Mouse (Mus musculus) erythroblast, embryonic 14.5 days (primary cell): ENCODE results near the gene Sgcb. TPM values are rescaled to one million over a fixed set of nuclear protein-coding genes. Genes with fewer than 3 reads are reported as not detected.
"Not testable (repeated sequence)": the region's sequence is repeated elsewhere in the genome, so short reads cannot be mapped to it uniquely, and the experiment has no call there.

Source experiments
- H3K27me3 ChIP-seq: 2 replicates; pipeline ENCODE4 v1.6.1; 2012; ENCODE audit warnings: inconsistent platforms; ENCODE audit not compliant: control insufficient read depth
- H3K36me3 ChIP-seq: 2 replicates; pipeline ENCODE4 v1.6.1; 2012; ENCODE audit warnings: mild to moderate bottlenecking, inconsistent platforms; ENCODE audit not compliant: control insufficient read depth
- H3K4me1 ChIP-seq: 2 replicates; pipeline ENCODE4 v1.6.1; 2012; ENCODE audit warnings: inconsistent platforms; ENCODE audit not compliant: control insufficient read depth
- H3K4me3 ChIP-seq: replicated peaks from 2 replicates; pipeline ENCODE3; 2012; ENCODE audit warnings: moderate library complexity, mild to moderate bottlenecking, inconsistent platforms
- H3K9me3 ChIP-seq: 2 replicates; pipeline ENCODE4 v1.6.1; 2012; ENCODE audit warnings: low read length, inconsistent platforms, mixed read lengths; ENCODE audit not compliant: control insufficient read depth
- GATA1 ChIP-seq: IDR thresholded peaks from 2 replicates; pipeline ENCODE4 v1.6.1; 2012; ENCODE audit warnings: low read length, inconsistent platforms, mixed read lengths
- TAL1 ChIP-seq: IDR thresholded peaks from 3 replicates; pipeline ENCODE4 v1.6.1; 2012; ENCODE audit warnings: low read length, inconsistent platforms, mixed read lengths
- polyA plus RNA-seq: library from polyadenylated mRNA; stranded (reverse); fragments of >175 nt; gene quantifications from 2 replicates; pipeline ENCODE4 v1.2.3, GENCODE M21; 2012

Gene Sgcb
- polyA plus RNA-seq, 1 experiment = not detected

- TF ChIP-seq TAL1 = no peak
- no peak for TF ChIP-seq GATA1
Measured at GRCm38 (mm10) chr5:73587119-73587518, 60.5 kb downstream of the Sgcb start.

DNA sequence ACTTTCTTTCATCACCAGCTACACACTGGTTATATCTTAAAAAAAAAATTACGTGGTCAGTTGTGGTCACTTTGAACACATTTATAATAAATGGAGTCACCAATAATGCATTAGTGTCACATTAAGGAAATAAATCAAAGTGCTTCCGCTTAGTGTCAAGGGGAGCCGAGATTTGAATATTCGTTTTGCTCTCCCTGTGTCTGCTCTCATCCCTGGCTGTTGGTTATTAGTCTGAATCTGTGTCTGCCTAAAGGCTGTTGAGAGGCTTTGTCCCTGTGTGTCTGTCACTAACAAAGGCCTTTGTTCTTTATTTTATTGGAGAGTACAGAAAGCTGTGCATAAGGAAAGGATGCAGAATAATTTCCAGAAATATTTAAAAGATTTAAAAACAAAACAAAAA, 61.0 kb downstream of the Sgcb start:
- H3K36me3 ChIP-seq = no peaks in the 10 kb centered on the region
- H3K9me3 ChIP-seq = no peaks in the 10 kb centered on the region
- TF ChIP-seq TAL1 = no peak
- no peak for TF ChIP-seq GATA1
- H3K27me3 ChIP-seq = no peaks in the 10 kb centered on the region
- H3K4me1 ChIP-seq = no peaks in the 10 kb centered on the region
- H3K4me3 ChIP-seq = no peak overlapping the region

More at GRCm38 (mm10) chr5:73587119-73587518, 60.5 kb downstream of the Sgcb start:
- Histone ChIP-seq H3K36me3 (no peaks in the 10 kb centered on the region), H3K4me3 (no peak overlapping the region), H3K4me1 (no peaks in the 10 kb centered on the region), H3K27me3 (no peaks in the 10 kb centered on the region), H3K9me3 (no peaks in the 10 kb centered on the region)

DNA sequence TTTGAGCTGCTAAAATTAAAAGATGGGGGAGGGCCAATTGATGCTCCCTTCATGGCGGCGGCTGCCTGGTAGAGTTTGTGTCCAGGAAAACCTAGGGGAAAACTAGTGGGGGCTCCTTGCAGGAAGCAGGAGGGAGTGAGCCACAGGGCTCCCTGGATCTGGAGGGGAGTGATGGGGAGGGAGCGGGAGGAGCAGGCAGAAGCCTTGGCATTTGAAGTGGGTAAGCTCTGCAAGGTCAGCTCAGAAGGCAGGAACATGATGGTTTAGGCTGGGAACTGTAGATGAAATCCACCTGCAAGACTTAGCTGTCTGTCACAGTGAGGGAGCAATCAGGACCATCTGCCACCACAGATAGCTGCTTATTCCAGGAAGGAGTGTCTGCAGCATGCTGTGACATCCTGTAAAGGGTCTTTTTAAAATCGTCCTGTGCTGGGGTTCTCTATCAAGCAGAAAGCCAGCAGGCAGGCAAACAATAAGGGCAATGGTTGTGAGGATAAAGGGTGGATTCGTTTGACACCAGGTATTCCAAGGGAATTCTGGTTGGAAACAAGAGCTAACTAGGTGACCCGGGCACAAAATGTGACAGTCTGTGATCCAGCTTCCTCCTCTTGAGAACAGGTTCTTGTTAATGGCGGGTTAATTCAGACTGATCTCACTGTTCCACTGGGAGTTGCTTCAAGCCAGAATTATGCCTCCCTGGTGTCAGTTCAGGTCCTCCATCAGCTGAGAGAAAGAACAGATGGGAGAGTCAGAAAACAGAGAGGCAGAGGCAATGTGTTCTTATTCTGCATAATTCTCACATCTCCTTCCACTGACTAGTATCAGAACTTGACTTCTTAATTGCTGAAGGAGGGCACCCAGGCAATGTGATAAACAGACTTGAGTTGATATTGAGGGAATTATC, 62.1 kb downstream of the Sgcb start:
- no peak overlapping the region for H3K4me3 ChIP-seq
- H3K27me3 ChIP-seq = no peaks in the 10 kb centered on the region
- H3K36me3 ChIP-seq = no peaks in the 10 kb centered on the region
- no peaks in the 10 kb centered on the region for H3K9me3 ChIP-seq
- no peak for TF ChIP-seq TAL1
- no peak for TF ChIP-seq GATA1
- no peaks in the 10 kb centered on the region for H3K4me1 ChIP-seq

- not testable (repeated sequence) for H3K4me3 ChIP-seq, H3K27me3 ChIP-seq, H3K36me3 ChIP-seq, H3K9me3 ChIP-seq, H3K4me1 ChIP-seq
Measured at GRCm38 (mm10) chr5:73584011-73584410, 63.6 kb downstream of the Sgcb start.

Other genes starting within 250 kb of the Sgcb start
- gene Cwh43, start 241.7 kb downstream of the Sgcb start, polyA plus RNA-seq = not detected in 2 replicates
- 0.06 TPM in 1 of 2 replicates, not detected in the other for gene Dcun1d4, start 166.8 kb downstream of the Sgcb start, polyA plus RNA-seq
- gene Lrrc66, start 15.3 kb downstream of the Sgcb start, polyA plus RNA-seq = not detected in 2 replicates
- not detected in 2 replicates for gene Spata18, start 3.6 kb upstream of the Sgcb start, polyA plus RNA-seq